Mouse (Mus musculus) Muller cell, postnatal 12 days (primary cell): ENCODE measurements around the gene Gm4763.
"Not testable (repeated sequence)": the region's sequence is repeated elsewhere in the genome, so short reads cannot be mapped to it uniquely, and the experiment has no call there.

Experiments used
- DNase-seq: peaks from one replicate; pipeline ENCODE4 v3.0.0-alpha.2; 2015; ENCODE audit errors: inconsistent ontology term

Gm4763 gene

GRCm38 (mm10) chr7:24726808-24727207 lies at the start of gene Gm4763:
Gene Gm4763, minus strand, starts transcription at chr7:24726908.
- DNase-seq, result not testable (repeated sequence)

DNA sequence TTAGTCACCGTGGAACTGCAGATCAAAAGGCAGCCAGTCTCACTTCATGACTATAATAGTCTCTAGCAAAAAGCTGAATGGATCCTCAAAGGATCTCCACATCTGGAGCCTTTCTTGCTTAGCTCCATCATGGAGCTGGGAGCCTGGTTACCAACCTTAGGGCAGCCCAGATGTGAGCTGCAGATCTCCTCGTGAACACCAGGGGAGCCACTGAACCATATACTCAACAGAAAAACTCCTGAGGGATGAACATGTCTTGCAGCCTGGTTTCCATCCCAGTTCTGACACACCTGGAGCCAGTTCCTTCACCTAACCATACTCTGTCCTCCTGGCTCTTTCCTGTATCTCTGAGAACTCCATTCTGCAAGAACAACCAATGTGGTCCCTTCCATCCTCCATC lies 49.4 kb upstream of the Gm4763 start:
- DNase-seq, result no peak

DNA sequence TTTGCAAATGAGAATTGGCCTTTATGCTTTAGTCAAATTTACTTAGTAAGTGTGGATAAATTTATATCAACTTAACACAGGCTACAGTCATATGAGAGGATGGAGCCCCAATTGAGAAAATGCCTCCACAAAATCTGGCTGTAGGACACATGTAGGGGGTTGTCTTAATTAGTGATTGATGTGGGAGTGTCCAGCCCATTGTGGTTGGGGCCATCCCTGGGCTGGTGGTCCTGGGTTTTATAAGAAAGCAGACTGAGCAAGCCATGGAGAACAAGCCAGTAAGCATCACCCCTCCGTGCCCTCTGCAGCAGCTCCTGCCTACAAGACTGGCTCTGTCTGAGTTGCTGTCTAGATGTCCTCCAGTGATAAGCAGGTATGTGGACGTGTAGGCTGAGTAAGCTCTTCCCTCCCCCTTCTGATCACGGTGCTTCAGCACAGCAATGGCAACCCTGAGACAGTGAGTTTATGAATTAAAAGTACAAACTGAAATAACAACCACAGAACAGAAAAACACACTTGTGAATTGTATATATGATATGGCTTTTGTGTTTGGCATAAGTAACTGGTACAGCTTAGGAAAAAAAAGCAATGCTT lies 47.3 kb upstream of the Gm4763 start:
- DNase-seq, result no peak

DNA sequence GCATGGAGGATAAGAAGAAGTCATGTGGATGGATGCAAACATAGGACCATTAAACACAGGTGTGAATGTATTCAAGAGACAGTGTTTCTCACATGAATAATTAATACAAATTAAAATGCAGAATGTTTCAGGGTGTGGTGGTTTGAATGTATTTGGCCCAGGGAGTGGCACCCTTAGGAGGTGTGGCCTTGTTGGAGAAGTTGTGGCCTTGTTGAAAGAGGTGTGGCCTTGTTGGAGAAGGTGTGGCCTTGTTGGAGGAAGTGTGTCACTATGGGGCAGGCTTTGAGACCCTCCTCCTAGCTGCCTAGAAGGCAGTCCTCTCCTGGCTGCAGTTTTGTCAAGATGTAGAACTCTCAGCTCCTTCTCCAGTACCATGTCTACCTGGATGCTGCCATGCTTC lies 44.7 kb upstream of the Gm4763 start:
- no peak for DNase-seq

DNA sequence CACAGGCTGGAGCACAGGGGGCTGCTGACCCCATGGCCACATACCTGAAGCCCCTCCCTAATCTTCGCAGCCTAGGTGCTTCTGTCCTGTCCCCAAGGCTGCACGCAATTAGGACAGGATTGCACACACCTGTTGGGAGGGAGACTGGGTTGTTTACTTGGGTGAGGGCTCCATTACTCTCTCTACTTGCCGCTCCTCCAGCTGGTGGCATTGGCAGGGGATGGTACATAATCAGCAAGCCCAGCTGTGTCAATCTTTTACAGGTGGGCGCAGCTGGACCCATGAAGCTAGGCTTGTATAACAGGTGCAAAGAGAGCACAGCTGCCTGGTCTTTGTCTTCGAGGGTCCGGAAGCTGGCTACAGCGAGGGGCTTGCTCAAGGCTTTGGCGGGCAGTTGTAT lies 35.9 kb upstream of the Gm4763 start:
- DNase-seq, result no peak

GRCm38 (mm10) chr7:24761161-24761560 lies 34.5 kb upstream of the Gm4763 start:
- no peak for DNase-seq

DNA sequence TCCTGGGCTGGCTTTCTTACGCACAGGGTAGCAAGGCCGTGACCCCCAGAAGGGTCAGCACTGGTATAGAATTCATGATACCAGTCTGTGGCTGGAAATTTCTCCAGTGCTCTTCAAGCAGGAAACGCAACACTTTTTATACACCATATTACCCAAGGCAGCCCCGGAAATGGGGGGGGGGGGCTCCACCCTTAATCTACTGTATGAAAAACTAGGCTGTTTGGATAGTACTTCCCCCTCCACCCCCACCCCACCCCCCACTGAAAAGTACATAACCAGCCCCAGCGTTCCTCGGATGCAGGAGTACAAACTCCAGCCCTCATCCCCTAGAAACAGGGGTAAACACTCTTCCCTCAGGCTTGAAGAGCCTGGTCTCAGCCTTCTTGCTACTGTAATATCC lies 33.5 kb upstream of the Gm4763 start, which contains the start of gene Cd177:
Cd177 (minus strand) TSS at position 101 of the 400 bp plus-strand sequence.
- DNase-seq, result no peak

GRCm38 (mm10) chr7:24758520-24758919 lies 31.8 kb upstream of the Gm4763 start:
- DNase-seq, result no peak

- no peak for DNase-seq
Measured at GRCm38 (mm10) chr7:24753476-24753875, 26.8 kb upstream of the Gm4763 start.

- DNase-seq, result no peak
Measured at GRCm38 (mm10) chr7:24751610-24752009, 24.9 kb upstream of the Gm4763 start.

DNA sequence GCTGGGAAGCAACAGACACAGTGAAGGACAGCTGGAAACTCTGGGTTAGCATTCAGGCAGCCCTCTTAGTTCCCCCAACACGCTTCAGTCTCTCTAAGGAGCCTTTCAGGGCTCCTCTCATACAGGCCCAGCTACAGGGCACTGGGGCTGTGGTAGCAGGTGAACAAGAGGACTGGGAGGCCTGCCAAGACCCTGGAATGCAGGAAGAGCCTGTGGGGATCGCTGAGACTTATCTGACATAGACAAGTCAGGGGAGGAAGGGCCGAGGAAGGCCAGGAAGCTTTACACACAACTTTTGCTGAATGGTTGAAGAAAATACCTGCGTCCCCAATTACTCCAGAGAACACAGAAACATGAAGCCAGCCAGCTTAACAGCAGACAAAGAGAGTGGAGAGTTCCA lies 24.0 kb upstream of the Gm4763 start:
- peak; percentile 13 for DNase-seq

DNA sequence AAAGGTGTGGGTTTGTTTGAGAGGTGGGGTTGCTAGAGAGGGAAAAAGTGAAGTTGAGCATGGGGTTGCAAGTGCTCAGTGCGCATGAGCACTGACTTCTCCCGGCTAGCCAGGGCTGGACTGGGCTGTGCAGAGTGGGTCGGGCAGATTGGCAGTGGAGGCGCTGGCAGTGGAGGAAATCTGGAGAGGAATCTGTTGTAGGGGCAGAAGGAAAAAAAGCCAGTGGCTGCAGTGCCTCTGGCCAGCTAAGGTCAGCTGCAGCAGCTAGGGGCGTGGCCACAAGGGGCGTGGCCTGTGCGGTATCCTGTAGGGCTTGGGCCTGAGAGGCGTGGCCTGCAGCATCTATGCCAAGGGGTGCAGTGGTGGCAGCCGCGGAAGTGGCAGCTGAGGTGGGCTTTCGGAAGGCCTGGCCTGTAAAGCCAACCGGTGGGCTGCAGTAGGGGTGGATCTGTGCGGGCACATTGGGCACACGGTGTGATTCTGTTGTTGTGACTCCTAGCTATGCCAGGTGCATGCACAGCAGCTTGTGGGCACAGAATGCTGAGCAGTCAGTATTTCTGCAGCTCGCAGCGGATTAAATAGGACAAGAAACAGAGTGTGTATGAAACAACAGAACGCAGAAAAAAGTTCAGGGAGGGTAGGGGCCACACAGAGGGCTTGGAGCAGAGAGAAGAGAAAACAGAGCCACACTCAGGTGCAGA lies 9.4 kb upstream of the Gm4763 start:
- DNase-seq, result peak; percentile 9

DNA sequence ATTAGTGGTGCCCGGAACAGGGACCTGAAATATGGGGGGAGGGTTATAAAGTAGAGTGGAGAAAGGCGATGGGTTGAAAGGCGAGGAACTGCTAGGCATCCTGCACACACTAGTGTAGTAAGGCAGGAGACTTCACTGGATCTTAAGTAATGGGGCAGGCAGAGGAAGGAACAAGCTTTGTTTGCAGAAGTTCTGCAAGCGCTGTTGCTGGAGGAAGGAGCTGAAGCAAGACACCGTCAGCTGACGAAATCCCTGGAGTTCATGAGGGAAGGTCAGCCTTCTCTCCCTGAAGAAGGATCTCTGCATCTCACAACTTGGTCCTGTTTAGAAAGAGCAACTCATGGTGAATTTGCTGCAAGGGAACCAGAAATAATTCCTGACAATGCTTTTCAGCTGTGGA lies 11.7 kb downstream of the Gm4763 start:
- DNase-seq, result no peak

DNA sequence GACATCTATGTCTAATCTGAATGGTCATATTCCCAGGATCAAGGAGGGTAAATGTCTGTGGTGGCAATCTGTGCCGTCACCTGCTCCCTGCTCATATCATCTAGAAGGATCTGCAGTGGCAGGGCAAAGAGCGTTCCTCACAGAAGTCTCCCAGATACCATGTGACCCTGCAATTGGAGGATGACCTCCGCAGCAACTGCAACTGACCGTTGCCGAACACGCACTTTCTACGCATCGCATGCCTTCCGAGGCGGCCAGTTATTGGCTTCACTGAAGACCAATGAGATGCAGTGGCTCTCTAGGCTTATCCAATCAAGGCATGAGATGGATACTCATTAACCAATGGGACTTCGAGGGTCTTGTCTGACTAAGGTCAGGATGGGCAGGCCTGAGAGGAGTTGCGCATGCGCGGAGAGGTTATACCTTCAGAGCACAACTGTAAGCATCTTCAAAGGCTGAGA lies 17.8 kb downstream of the Gm4763 start, which contains the start of gene BC049730:
BC049730 (plus strand) TSS at position 411 of the 461 bp plus-strand sequence.
- DNase-seq, result no peak

DNA sequence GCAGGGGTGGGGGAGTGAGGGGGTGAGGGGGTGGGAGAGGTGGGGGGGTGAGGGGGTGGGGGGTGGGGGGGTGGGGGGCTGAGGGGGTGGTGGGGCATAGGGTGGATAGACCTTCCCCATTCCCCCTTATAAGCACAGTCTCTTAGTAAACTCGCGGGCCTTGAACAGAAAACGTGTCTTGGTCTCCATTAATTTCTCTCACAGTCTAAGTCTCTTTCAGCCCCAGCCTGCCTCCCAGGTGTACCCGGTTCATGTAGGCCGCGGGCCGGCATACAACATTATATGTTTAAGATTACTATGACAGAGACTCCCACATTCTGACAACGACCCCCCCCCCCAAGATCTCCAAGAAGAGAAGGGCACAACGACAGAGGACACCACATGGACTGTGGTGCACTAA lies 23.9 kb downstream of the Gm4763 start:
- DNase-seq, result not testable (repeated sequence)

GRCm38 (mm10) chr7:24697891-24698290 lies 28.8 kb downstream of the Gm4763 start:
- DNase-seq, result not testable (repeated sequence)

GRCm38 (mm10) chr7:24692693-24693092 lies 34.0 kb downstream of the Gm4763 start:
- not testable (repeated sequence) for DNase-seq

- not testable (repeated sequence) for DNase-seq
Measured at GRCm38 (mm10) chr7:24687519-24687918, 39.2 kb downstream of the Gm4763 start.

DNA sequence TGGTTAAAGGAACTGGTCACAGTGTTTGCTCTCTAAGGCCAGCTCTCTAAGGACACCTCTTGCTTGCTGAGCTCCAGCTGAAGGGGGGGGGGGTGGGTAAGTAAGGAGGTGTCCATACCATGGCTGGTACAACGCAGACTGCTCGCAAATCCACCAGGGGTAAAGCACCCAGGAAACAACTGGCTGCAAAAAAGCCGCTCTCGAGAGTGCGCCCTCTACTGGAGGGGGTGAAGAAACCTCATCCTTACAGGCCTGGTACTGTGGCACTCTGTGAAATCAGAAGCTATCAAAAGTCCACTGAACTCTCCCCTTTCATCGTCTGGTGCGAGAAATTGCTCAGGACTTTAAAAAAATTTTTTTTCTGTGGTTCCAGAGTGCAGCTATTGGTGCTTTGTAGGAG lies 42.6 kb downstream of the Gm4763 start:
- DNase-seq, result not testable (repeated sequence)

GRCm38 (mm10) chr7:24676575-24676974 lies 50.1 kb downstream of the Gm4763 start, which contains the start of gene Tex101:
Gene Tex101, minus strand, starts transcription at chr7:24676675.
- no peak for DNase-seq

DNA sequence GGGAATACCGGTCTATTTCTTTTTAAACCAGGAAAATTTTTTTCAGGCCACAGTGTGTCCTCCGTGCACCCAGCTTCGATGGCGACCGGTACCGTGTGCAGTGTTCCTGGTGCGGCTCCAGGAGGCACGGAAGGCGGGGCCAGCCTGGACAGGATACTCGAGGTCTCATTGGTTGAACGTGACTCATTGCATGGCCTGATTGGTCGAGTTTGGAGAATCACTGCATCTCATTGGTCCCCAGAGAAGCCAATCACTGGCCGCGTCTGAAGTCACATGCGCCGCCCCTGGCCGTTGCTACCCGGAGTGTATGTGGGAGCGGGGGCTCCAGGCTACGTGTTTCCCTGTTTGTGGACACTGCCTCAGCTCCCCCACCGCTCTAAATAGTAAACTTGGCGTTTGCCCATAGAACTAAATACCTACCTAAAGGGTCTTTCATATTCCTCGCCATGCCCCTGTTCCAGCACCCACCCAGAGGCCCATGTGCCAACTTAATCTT lies 54.7 kb downstream of the Gm4763 start:
- DNase-seq, result no peak
